Mouse (Mus musculus) fat pad, adult 2 months (tissue): ENCODE measurements at regions not wholly inside any gene's neighbourhood (a gene's known extent, or its start where the extent isn't known, plus 50 kb on each side); places are given as distances from the start of the nearest gene placed in this dataset.

Experiments
- DNase-seq: peaks from one replicate; pipeline ENCODE4 v3.0.0-alpha.2; 2011; ENCODE audit warnings: low read depth, low spot score; ENCODE audit errors: extremely low read depth

DNA sequence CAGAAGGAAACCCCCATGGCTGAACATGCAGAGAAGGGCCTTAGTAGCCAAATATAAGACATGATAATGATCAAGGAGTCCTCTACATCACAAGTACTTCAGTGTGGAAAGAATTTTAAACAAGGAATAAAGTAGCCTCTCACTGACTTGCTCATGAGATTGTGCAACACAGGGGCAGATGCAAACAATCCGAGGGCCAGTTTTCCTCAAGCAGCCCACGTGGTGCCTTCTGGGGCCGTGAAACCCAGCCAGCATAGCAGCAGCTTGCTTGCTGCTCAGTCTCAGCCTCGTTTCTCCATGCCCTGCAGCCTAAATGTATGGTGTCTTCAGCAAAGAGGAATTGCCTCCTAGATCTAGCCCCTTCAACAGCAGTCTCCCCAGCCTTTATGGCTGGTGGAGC lies 350.7 kb upstream of the Rasgrp1 start:
- DNase-seq: no peak

DNA sequence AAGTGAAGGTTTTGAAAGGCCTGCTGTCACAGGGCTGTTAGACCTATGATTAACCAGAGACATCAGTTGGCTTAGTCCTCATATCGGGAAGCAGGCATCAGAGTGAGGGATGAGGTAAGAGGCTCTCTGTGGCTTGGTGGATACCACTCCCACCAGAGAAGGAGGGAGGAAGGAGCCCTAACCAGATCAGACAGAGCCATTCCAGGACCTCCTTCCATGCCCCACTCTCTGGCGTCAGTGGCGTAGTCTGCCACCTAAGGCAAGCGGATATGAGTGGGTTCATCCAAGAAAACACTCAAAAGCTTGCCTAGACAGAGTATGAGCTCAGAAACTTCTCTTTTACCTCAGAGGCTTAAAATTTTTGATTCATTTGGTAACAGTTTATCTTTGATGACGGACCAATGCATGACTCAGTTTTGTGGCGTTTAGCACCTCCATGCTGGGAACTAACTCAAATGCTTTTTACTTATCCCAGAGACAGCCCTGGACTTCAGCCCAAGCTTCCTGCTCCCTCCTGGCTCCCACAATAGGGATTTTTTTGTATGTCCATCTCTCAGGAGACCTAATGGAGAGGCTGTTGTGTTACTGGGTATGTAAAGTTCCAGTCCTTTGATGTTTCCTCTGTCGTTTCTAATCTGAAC lies 367.5 kb upstream of the Rasgrp1 start:
- DNase-seq: no peak

DNA sequence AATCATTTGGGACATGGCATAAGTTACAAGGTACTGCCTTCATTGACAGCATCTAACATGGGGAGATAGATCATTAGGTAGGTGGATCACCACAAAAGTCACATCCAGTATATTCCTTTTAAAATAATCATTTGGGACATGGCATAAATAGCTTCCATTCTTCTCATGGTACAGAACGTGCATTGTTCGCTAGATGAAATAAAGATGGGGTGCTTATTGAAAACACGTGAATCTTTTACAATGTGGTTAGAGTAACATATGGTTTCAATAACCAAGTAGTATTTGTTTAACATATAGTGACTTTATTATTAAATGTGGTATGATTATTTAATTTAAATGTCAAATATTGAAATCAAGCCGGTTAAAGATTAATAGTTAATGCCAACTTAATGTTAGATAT lies 381.3 kb upstream of the Rasgrp1 start:
- DNase-seq: no peak

DNA sequence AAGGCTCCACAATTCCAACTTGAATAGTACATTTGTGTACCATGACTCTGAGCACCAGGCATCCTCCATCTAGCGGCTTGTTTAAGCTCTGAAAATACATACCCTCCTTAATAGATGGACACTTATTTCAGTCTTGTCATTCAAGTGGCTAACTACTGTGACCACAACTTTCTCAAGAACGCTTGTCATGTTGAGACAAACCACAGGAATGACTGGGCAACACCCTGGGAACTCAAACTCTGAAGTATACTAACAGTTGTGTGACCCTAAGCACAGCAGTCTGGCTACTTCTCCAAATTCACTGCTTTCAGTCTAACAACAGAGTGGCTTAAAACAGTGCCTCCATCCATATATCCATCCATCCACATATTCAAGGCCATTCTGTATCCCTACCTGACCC lies 380.4 kb upstream of the Thbs1 start:
- no peak for DNase-seq

DNA sequence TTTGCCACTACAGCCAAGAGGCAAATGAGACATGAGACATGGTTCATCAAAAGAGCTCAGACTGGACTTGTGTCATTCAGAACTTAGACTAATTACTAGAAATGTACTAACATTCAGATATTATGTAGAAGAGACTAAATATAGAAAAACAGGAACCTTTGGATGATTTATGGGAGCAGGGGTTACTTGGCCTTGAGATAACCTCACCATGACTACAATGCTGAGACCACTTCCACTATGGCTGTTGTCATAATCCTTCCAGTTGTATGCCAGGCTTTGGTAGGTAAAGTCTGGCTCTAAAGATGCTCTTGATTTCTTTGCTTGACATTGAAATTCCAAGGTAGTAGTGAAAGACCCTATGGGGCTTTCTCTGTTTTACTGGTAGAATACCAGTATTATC lies 369.3 kb upstream of the Thbs1 start:
- DNase-seq: no peak

DNA sequence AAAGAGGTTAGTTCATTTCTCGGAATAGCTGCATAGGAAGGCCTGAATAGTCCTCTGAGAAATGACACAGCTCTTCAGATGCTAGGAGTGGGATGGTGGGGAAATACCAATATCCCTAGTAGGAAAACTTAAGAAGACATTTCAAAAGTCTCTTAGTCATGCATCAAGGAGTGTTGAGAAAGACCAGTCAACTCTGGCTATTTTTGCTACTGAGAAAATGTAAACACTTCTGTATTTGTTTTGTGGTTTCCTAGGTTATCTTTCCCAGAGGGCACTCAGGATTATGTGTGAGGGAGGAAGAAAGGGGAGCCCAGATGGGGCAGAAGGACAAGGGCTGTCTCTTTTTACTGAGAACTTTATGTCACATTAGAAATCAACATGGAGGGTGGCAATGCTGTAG lies 367.8 kb upstream of the Thbs1 start:
- no peak for DNase-seq

DNA sequence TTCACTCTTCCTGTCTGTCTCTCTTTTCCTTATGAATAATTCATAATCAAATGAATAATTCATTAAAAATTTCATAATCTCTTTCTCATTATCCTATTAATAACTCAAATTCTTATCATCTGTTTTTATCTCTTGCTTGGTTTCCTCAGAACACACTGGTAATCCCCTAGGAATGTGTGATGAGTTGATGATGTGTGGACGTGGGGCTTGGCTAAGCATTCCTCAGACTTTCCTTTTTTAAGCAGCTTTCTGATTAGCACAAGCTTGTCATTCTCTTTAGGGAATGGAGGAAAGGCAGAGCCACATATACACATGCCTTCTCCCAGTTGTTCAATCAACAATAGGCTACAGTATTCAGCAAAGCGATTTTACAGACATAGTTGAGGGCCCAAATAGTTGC lies 365.9 kb upstream of the Thbs1 start:
- no peak for DNase-seq

DNA sequence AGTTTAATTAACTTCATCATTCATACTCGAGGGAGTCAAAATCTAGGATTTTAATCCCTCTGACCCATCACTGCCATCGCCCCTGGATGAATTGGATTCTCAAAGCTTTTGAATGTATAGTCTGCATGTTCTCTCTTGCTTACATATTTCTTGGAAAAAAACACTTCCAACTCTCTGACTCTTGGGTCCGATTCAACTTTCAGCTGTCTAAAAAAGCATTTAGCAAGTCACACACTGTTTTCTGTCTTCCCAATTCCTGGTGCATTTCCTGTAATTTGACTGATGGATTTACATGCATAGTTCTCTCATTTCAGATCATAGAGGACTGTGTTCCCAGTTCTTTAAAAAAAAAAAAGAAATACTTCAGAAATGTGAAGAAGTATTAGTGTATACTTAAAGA lies 364.5 kb upstream of the Thbs1 start:
- no peak for DNase-seq

DNA sequence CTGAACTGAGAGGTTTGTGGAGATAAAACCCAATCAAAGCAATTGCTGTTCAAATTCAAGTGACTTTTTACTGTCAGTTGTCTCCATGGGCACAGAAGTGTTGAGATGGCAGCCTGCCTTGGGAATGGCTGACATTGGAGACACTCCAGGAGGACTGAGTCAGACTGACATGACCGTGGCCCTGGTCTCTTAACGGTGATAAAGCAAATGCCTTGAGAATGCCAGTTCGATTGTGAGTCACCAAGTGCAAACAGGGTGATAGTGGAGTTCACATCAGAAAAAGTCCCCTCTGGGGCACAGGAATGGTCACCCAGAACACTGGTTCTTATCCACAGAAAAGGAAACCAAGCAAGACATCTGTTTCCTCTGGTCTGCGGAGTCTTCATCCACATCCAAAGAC lies 362.8 kb upstream of the Thbs1 start:
- no peak for DNase-seq

DNA sequence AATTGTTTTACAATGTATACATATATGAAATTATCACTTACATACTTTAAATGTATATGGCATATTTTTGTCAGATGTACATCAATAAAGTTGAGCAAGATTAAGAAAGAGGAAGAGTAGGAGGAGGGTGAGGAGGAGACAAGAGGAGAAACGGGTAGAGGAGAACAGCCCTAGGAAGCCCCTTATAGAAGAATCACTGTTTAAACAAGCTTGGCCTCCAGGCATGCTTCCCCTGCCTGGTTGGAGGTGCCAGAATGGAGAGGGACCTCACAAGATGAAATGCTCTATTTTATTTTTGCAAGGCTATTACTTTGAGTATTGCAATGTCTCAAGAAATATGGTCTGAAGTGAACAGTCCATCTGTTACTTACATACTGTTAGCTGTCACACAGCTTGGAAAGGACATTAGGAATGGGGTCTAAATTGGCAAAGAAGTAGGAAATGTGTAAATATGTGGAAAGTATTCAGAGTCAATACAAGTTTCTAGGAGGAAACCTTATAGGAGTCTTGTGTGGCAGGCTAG lies 352.1 kb upstream of the Thbs1 start:
- DNase-seq: no peak

DNA sequence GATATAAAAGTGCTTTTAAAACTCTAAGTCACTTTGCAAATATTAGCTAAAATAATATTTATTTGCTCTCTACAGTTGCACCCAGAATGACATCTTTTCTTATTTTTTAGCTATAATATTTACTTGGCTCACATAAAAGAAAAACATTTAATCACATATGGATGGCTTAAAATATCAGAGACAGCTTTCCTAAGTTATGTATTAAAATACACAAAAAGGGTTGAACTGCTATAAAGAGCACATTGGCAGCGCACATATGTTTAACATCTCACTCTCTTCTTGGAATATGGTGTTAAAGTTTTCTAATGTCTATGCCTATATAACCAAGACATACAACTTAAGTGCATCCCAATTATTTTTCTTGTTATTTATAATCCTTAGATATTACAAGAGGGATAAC lies 348.0 kb upstream of the Thbs1 start:
- DNase-seq: no peak

DNA sequence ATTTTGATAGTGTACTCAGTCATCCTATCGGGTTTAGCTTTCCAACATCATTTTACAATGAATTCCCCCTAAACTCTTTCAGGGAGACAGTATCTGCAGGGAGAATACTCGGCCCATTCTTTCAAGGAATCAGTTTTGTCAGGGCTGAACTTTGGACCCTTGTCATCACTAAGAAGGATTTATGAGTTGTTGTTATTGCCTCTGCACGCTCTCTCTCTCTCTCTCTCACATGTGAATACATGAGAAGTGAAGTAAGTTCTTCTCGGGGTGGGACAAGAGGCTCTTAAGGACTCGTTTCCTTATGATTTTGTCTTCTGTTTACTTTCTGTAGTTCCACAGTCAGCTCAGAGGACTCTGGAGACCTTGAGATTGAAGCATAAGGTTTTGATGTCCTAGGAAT lies 346.1 kb upstream of the Thbs1 start:
- no peak for DNase-seq

DNA sequence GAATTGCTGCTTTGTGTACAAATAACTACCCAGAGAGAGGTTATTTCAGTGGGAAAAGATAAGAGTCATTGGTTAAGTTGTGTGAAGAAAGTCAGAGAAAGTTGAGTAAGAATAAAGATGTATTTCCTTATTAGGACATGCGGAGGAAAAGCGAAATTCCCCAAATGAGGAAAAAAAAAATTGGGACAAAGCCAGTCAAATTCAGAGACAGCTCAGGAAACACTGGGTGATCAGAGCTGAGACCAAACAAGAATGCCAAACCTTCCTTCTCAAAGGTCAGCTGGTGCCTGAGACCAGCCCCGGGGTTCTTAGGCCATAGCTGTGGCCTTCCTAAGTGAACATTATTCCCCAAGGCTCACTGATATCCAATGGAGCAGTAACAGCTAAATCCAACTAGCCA lies 345.2 kb upstream of the Thbs1 start:
- DNase-seq: no peak

DNA sequence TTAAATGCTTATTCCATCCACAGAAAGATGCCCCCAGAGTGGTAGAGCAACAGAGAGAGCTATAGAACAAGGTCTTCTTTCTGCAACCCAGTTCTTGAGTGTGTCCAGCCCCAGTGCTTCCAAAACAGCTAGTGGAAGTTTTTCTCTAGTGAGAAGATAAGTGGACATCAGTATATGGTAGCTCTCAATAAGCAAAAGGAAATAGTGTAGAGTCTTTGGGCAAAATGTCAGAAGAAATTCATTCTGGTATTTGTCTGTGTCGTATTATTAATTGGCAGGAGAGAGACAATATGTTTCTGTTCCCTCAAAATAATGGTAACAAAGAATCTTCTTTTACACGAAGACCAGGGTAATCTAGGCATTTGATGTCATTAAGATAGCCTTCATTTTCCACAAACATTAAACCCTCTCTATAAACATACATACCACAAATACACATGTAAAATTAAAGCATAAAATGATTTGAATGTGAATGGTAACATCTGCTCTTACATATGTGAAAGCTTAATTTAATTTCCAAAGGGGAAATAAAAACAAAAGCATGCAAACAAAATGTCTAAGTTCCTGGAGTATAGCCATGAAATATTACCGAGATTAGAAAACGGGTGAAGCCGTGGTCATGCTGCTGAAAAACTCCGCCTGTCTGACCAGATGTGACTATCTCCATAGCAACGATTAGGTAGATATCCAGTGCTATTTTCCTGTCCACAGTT lies 342.1 kb upstream of the Thbs1 start:
- no peak for DNase-seq

DNA sequence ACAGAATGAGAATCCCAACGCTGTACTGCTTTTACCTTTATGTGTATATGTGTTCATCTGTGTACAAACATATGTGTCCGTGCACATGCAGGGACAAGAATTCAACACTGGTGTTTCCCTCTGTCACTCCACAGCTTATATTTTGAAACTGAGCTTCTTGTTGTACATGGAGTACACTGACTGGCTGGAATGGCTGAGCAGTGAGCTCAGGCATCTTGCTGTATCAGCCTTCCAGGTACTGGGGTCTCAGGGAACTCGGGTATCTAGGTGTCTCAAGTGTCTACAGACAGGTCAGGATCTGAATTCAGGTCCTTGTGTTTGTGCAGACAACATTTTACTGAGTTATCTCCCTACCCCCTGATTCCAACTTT lies 341.6 kb upstream of the Thbs1 start:
- no peak for DNase-seq

DNA sequence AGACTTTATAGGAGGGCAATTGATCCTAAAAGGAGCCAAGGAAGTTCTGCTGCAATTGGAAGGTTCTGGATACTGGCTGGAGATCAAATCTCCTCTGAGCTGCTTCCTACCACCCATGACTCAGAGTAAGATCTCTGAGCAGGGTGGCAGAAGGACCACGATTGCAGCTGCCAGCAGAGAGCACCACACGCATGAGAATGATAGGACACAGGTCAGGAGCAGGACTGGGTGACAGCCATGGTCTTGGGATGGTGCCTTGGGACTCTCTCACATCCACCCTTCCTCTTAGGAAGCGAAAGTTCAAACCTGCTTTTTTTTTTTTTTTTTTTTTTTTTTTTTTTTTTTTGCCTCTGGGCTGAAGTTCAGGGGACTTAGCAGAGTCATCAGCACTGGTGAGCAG lies 331.4 kb upstream of the Thbs1 start:
- DNase-seq: no peak

DNA sequence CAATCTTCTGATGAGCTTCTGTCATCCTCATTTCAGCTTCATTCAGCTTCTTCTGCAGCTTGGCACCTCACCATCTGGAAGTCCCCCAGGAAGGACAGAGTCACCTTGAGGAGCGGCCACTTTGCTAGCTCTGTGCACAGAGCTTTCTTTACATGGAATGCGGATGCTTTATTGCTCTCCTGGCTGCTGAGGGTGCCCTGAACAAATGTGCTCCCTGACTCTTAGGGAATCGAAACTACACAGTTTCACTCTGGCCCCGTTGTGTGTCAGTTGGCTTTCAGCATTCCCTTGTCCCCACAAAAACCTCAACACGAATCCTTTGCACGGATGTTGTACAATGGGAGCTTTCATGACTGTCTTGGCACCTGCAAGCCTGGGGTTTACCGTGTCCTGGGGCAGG lies 330.9 kb upstream of the Thbs1 start:
- no peak for DNase-seq

DNA sequence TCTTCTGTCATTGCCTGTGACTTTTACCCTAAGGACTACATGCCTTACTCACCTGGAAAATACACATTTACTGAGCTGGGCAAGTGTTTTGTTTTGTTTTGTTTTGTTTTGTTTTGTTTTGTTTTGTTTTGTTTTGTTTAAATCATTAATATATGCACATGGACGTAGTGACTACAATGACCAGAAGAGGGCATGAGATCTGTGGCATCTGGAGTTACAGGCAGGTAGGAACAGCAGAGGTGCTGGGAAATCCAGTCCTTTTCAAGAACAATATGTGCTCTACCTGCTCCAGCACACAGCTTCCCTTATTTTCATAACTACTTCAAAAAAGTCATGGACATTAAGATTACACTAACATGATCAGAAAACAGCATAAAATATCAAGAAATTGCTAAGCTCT lies 324.4 kb upstream of the Thbs1 start:
- no peak for DNase-seq

DNA sequence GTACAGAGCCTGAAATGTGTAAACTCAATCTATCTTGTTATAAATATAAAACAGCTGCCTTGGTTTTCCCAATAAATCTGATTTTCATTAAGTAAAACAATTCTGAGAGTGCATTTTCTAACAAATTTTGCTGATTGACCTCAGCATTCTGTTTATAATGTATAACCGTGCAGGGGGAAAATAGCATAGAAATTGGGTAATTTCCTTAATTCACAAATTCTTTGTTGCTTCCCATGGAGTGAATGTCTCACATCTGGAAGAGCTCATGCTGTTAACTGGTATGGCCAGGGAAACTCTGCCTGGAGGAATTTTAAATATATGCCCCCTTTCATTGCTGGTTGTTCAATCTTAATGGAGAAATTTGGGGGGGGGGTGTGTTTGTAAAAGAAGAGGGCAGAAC lies 317.4 kb upstream of the Thbs1 start:
- no peak for DNase-seq

DNA sequence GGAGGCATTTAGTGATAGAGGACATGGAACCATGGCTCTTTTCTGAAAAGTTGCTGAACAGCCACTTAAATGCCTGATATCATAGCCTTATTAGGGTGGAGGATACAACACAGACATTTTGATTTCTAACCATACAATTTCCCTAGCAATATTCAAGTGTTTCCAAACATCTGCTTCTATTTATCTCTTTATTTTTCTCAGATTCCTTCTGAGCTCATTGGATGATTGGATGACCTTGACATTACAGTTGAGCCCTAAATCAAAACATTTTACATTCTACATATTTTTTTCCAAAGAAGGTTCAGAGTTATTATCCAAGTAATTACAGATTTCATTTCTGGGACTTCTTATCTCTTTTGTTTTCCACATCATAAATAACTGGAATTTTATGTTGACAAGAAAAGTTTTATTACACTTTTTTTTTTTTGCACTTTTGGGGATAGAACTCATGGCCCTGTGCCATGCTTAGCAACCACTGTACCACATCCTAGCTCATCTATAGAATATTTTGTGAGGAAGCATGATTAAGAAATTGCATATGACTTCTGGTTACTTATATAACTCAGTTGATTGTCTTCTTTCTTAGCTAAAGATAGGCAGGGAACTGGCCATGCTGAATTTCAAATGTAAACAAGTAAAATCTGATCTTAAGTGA lies 309.6 kb upstream of the Thbs1 start:
- no peak for DNase-seq

DNA sequence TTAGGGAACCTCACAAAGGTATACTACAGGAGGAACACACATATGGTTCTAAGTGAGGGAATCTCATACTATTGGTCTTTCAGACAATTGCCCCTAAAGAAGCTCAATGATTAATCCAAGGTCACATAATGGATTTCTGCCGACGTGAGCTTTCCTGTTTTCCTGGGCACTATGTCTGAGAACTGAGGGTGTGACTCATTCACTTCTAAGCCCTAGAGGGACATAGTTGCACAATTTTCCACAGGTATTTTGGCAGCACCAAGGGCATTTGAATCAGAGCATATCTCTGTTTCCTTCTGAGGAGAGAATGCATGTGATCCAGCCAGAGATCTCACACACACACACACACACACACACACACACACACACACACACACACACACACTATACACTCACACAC lies 309.0 kb upstream of the Thbs1 start:
- DNase-seq: no peak

DNA sequence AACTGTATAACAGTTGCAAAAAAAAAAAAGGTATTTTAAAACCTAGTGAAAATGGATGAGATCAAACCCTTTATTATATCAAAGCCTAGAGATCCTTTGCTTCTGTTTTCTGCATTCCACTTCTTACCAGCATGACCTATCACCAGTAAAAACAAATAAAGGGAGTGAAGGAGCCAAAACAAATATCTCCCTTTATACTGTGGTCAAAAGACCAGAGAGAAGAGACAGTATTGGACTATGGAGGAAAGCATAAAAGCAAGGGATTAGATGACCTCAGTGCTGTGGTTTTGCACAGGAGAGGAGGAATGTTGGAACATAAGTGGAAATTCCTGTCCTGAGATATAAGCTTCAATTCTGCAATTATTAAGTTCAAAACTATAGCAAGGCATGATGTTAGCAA lies 307.0 kb upstream of the Thbs1 start:
- DNase-seq: no peak
